Mouse (Mus musculus): ENCODE data around the gene Shisa5. TPM values are rescaled to one million over a fixed set of nuclear protein-coding genes. Genes with fewer than 3 reads are reported as not detected.

Shisa5 gene
- total RNA-seq, 1 experiment, result 44.0 TPM

GRCm38 (mm10) chr9:109105648-109106047 is 67.3 kb downstream of the Shisa5 start:
- Histone ChIP-seq H3K27ac (ENCODE audit: insufficient read depth, low read depth, low read length, poor library complexity, severe bottlenecking) (no peak overlapping the region), H3K9me3 (ENCODE audit: control insufficient read depth, insufficient read depth, low read depth, low read length) (no peaks in the 10 kb centered on the region), H3K9ac (ENCODE audit: insufficient read depth, low read depth, low read length, poor library complexity, severe bottlenecking) (no peak overlapping the region), H3K4me1 (ENCODE audit: control insufficient read depth in 2 of 2, insufficient read depth in 2 of 2, low read length in 2 of 2, poor library complexity in 1 of 2) (no peaks in the 10 kb centered on the region), H3K36me3 (ENCODE audit: control insufficient read depth, insufficient read depth, low read length, poor library complexity, severe bottlenecking) (peaks cover 65% of the 10 kb centered on the region), H3K4me3 (ENCODE audit: insufficient read depth in 1 of 2, low read depth in 1 of 2, low read length in 2 of 2, poor library complexity in 1 of 2, severe bottlenecking in 1 of 2) (no peak overlapping the region)
- DNase-seq (ENCODE audit: low read depth, low spot score), result no peak
- TF ChIP-seq CHD2 (IDR thresholded peaks at IDR 0.05; ENCODE audit: low read depth, low read length) (no peak), MAFK (IDR thresholded peaks at IDR 0.05; ENCODE audit: insufficient read depth, low read depth, low read length) (no peak), HCFC1 (IDR thresholded peaks at IDR 0.05; ENCODE audit: borderline replicate concordance, insufficient read depth, low read length) (no peak), ZC3H11A (IDR thresholded peaks at IDR 0.05; ENCODE audit: borderline replicate concordance, low read depth, low read length) (no peak), ZNF384 (IDR thresholded peaks at IDR 0.05; ENCODE audit: low read depth, low read length) (no peak)
- in situ Hi-C loops (cut with MboI; ENCODE audit: low sequenced_read_pairs in 2 of 2, unreplicated experiment in 2 of 2), result no loop called here

DNA sequence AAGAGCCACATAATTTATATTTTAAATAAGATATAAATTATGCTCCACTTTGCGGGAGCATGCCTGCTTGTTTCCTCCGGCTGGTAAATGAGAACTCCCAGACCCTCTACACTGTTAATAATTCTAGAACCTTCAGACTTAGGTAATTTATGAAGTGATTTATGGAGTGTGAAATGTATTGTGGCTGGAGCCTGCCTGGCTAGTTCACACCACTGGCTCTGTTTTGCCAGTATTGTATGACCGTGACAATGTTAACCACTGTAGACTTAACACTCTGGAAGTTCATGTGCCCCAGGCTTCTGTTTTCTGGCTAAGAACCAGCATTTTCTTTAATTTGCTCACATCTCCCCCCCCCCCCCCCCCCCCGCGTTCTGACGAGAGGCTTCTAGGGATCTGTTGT is 69.0 kb downstream of the Shisa5 start:
- no peak for DNase-seq (ENCODE audit: low read depth, low spot score)
- no peak overlapping the region for H3K9ac ChIP-seq (ENCODE audit: insufficient read depth, low read depth, low read length, poor library complexity, severe bottlenecking)
- H3K36me3 ChIP-seq (ENCODE audit: control insufficient read depth, insufficient read depth, low read length, poor library complexity, severe bottlenecking), result peaks cover 72% of the 10 kb centered on the region
- no peaks in the 10 kb centered on the region for H3K4me1 ChIP-seq (ENCODE audit: control insufficient read depth in 2 of 2, insufficient read depth in 2 of 2, low read length in 2 of 2, poor library complexity in 1 of 2)
- H3K27ac ChIP-seq (ENCODE audit: insufficient read depth, low read depth, low read length, poor library complexity, severe bottlenecking), result no peak overlapping the region
- H3K4me3 ChIP-seq (ENCODE audit: insufficient read depth in 1 of 2, low read depth in 1 of 2, low read length in 2 of 2, poor library complexity in 1 of 2, severe bottlenecking in 1 of 2), result no peak overlapping the region
- in situ Hi-C loops (cut with MboI; ENCODE audit: low sequenced_read_pairs in 2 of 2, unreplicated experiment in 2 of 2), result no loop called here
- TF ChIP-seq ZNF384 (IDR thresholded peaks at IDR 0.05; ENCODE audit: low read depth, low read length) (no peak), MAFK (IDR thresholded peaks at IDR 0.05; ENCODE audit: insufficient read depth, low read depth, low read length) (no peak), CHD2 (IDR thresholded peaks at IDR 0.05; ENCODE audit: low read depth, low read length) (no peak), ZC3H11A (IDR thresholded peaks at IDR 0.05; ENCODE audit: borderline replicate concordance, low read depth, low read length) (no peak), HCFC1 (IDR thresholded peaks at IDR 0.05; ENCODE audit: borderline replicate concordance, insufficient read depth, low read length) (no peak)
- no peaks in the 10 kb centered on the region for H3K9me3 ChIP-seq (ENCODE audit: control insufficient read depth, insufficient read depth, low read depth, low read length)

Other genes starting within 250 kb of the Shisa5 start
- 17.4 and 20.2 TPM in 2 replicates for gene Nckipsd, start 230.2 kb upstream of the Shisa5 start, total RNA-seq (2012; rRNA removed)
- 4.3 and 14.6 TPM in 2 replicates for gene Celsr3, start 212.2 kb upstream of the Shisa5 start, total RNA-seq (2012; rRNA removed)
- gene Slc26a6, start 185.3 kb upstream of the Shisa5 start, total RNA-seq (2012; rRNA removed), result 15.1 and 19.8 TPM in 2 replicates
- 0.22 and 0.53 TPM in 2 replicates for gene Tmem89, start 123.9 kb upstream of the Shisa5 start, total RNA-seq (2012; rRNA removed)
- 354 and 426 TPM in 2 replicates for gene Uqcrc1, start 101.9 kb upstream of the Shisa5 start, total RNA-seq (2012; rRNA removed)
- 15.1 and 25.5 TPM in 2 replicates for gene Col7a1, start 85.0 kb upstream of the Shisa5 start, total RNA-seq (2012; rRNA removed)
- 0.36 TPM in 1 of 2 replicates, not detected in the other for gene Ucn2, start 52.6 kb upstream of the Shisa5 start, total RNA-seq (2012; rRNA removed)
- gene Pfkfb4, start 46.8 kb upstream of the Shisa5 start, total RNA-seq (2012; rRNA removed), result 4.4 and 5.0 TPM in 2 replicates
- gene Trex1, start 21.2 kb downstream of the Shisa5 start, total RNA-seq (2012; rRNA removed), result 6.2 and 7.4 TPM in 2 replicates
- 17.1 and 21.7 TPM in 2 replicates for gene Atrip, start 35.6 kb downstream of the Shisa5 start, total RNA-seq (2012; rRNA removed)
- gene Ccdc51, start 43.9 kb downstream of the Shisa5 start, total RNA-seq (2012; rRNA removed), result 7.7 and 11.8 TPM in 2 replicates
- 266 and 347 TPM in 2 replicates for gene Tma7, start 44.0 kb downstream of the Shisa5 start, total RNA-seq (2012; rRNA removed)
- gene Plxnb1, start 56.8 kb downstream of the Shisa5 start, total RNA-seq (2012; rRNA removed), result 17.8 and 35.0 TPM in 2 replicates
- gene Fbxw21, start 123.5 kb downstream of the Shisa5 start, total RNA-seq (2012; rRNA removed), result not detected in 2 replicates
- not detected in 2 replicates for gene Fbxw13, start 157.4 kb downstream of the Shisa5 start, total RNA-seq (2012; rRNA removed)
- not detected in 2 replicates for gene Fbxw20, start 196.2 kb downstream of the Shisa5 start, total RNA-seq (2012; rRNA removed)
- gene Fbxw14, start 249.1 kb downstream of the Shisa5 start, total RNA-seq (2012; rRNA removed), result not detected in 2 replicates

Measured in ES-E14 (cell line).